Comparison of ENCODE assay signal across 23 mouse cellular contexts in genomic region chr5:151085749-151086148, GRCm38 (mm10).
"Had no signal": no experiment of that assay in that cellular context is flagged by ENCODE, and none has a peak within 500 bp of the region (broad histone marks: within the 10 kb centered on the region; RNA-seq: fewer than 3 reads in every experiment).

No protein-coding gene starts in this region.

- H3K4me3 ChIP-seq: heart, embryonic 13.5 days; heart, embryonic 15.5 days; hindbrain, embryonic 13.5 days; hindbrain, embryonic 15.5 days; kidney, embryonic 15.5 days; limb, embryonic 13.5 days; limb, embryonic 15.5 days had no signal

- H3K4me2 ChIP-seq: heart, embryonic 11.5 days; heart, embryonic 13.5 days; heart, embryonic 15.5 days; hindbrain, embryonic 13.5 days; hindbrain, embryonic 15.5 days; kidney, embryonic 15.5 days; limb, embryonic 13.5 days; limb, embryonic 15.5 days had no signal

- H3K27me3 ChIP-seq: heart, embryonic 13.5 days; heart, embryonic 15.5 days; hindbrain, embryonic 13.5 days; hindbrain, embryonic 15.5 days; kidney, embryonic 15.5 days; limb, embryonic 13.5 days; limb, embryonic 15.5 days had no signal

- H3K36me3 ChIP-seq: heart, embryonic 13.5 days; heart, embryonic 15.5 days; hindbrain, embryonic 13.5 days; hindbrain, embryonic 15.5 days; kidney, embryonic 15.5 days; limb, embryonic 13.5 days; limb, embryonic 15.5 days had no signal

- H3K9ac ChIP-seq: forebrain, postnatal 0 days; heart, embryonic 13.5 days; heart, embryonic 15.5 days; hindbrain, embryonic 13.5 days; hindbrain, embryonic 15.5 days; kidney, embryonic 15.5 days; limb, embryonic 13.5 days; limb, embryonic 15.5 days had no signal

- ATAC-seq: forebrain, postnatal 0 days; hindbrain, postnatal 0 days; intestine, embryonic 16.5 days had no signal

- DNase-seq: forebrain, postnatal 0 days; gastrocnemius, postnatal 14 days; gastrocnemius, postnatal 36 days; heart, adult 18-20 months; heart, postnatal 14 days; heart, postnatal 36 days; kidney, adult 11 months; kidney, adult 9 months; kidney, postnatal 36 days; layer of hippocampus, adult 9-11 months; layer of hippocampus, postnatal 36 days; left cerebral cortex, postnatal 4 days had no signal

- H3K9me3 ChIP-seq: heart, embryonic 13.5 days; heart, embryonic 15.5 days; hindbrain, embryonic 13.5 days; hindbrain, embryonic 15.5 days; kidney, embryonic 15.5 days; limb, embryonic 13.5 days; limb, embryonic 15.5 days had no signal

- H3K27ac ChIP-seq: heart, embryonic 13.5 days; heart, embryonic 15.5 days; hindbrain, embryonic 13.5 days; hindbrain, embryonic 15.5 days; hindbrain, postnatal 0 days; kidney, postnatal 0 days; limb, embryonic 13.5 days; limb, embryonic 15.5 days had no signal
